Mouse (Mus musculus) gastrocnemius, postnatal 4 days (tissue): ENCODE data around the gene Mef2d. TPM values are rescaled to one million over a fixed set of nuclear protein-coding genes. Genes with fewer than 3 reads are reported as not detected.

ENCODE experiments used
- microRNA-seq: library from miRNA; unstranded; fragments of <30 nt; microRNA quantifications from one replicate; pipeline ENCODE4 v1.2.0, GENCODE M21; 2021
- total RNA-seq, 2 experiments: library from RNA; stranded (reverse); gene quantifications; 2 replicates each; pipeline ENCODE4 v1.2.3; 2021

Gene Mef2d
- total RNA-seq, 2 experiments from 2014 or later = 160 to 174 TPM

Small RNAs within 50 kb of the gene (microRNA-seq; reads per million reads assigned to microRNA genes)
- gene Gm25641 (not detected), gene Mir3093 (not detected), gene Mir9-1 (not detected)

Other genes with a start within 250 kb of the Mef2d start
- gene Hdgf, start 236.1 kb upstream of the Mef2d start, total RNA-seq = 100 to 1,000 TPM; 179 to 182 TPM
- gene Mrpl24, start 222.9 kb upstream of the Mef2d start, total RNA-seq = 10 to 100 TPM; 55.0 to 57.0 TPM
- gene Isg20l2, start 212.1 kb upstream of the Mef2d start, total RNA-seq = 10 to 100 TPM; 20.2 to 20.6 TPM
- 1 to 10 TPM; 7.4 to 8.7 TPM for gene Rrnad1, start 211.7 kb upstream of the Mef2d start, total RNA-seq
- gene Crabp2, start 193.7 kb upstream of the Mef2d start, total RNA-seq = 1 to 10 TPM; 1.3 to 2.2 TPM
- gene Nes, start 171.3 kb upstream of the Mef2d start, total RNA-seq = 100 to 1,000 TPM; 169 to 207 TPM
- gene Bcan, start 142.1 kb upstream of the Mef2d start, total RNA-seq = under 1 TPM in 1 of 2 experiments, not detected in 1; 0.12 TPM
- gene Hapln2, start 114.8 kb upstream of the Mef2d start, total RNA-seq = under 1 TPM in 1 of 2 experiments, not detected in 1; 0.21 TPM
- 10 to 100 TPM; 11.4 to 11.8 TPM for gene Gpatch4, start 99.3 kb upstream of the Mef2d start, total RNA-seq
- 10 to 100 TPM; 64.9 to 73.1 TPM for gene Naxe, start 83.9 kb upstream of the Mef2d start, total RNA-seq
- gene Ttc24, start 64.1 kb upstream of the Mef2d start, total RNA-seq = not detected
- gene Iqgap3, start 60.4 kb upstream of the Mef2d start, total RNA-seq = 10 to 100 TPM; 14.8 to 16.8 TPM
- under 1 TPM in 1 of 2 experiments, not detected in 1; 0.16 TPM for gene Rhbg, start 112.3 kb downstream of the Mef2d start, total RNA-seq
- gene Gm38392, start 144.8 kb downstream of the Mef2d start, total RNA-seq = under 1 TPM; 0.26 to 0.59 TPM
- gene Tsacc, start 154.6 kb downstream of the Mef2d start, total RNA-seq = 10 to 100 TPM; 10.9 to 12.5 TPM
- 100 to 1,000 TPM; 231 to 248 TPM for gene Cct3, start 154.7 kb downstream of the Mef2d start, total RNA-seq
- 10 to 100 TPM; 64.8 to 76.3 TPM for gene Glmp, start 182.7 kb downstream of the Mef2d start, total RNA-seq
- 1 to 10 TPM; 2.2 to 2.3 TPM for gene Tmem79, start 193.8 kb downstream of the Mef2d start, total RNA-seq
- gene Smg5, start 193.9 kb downstream of the Mef2d start, total RNA-seq = 10 to 100 TPM; 46.1 to 46.4 TPM
- 1 to 10 TPM; 1.6 to 1.8 TPM for gene Paqr6, start 222.2 kb downstream of the Mef2d start, total RNA-seq
- gene Bglap3, start 230.4 kb downstream of the Mef2d start, total RNA-seq = under 1 TPM in 1 of 2 experiments, not detected in 1; 0.27 TPM
- not detected for gene Bglap2, start 236.3 kb downstream of the Mef2d start, total RNA-seq
- 1 to 10 TPM in 1 of 2 experiments, not detected in 1; 1.4 TPM for gene Bglap, start 242.1 kb downstream of the Mef2d start, total RNA-seq